Mouse (Mus musculus): Measurements from ENCODE around the gene Mib2. TPM values are rescaled to one million over a fixed set of nuclear protein-coding genes. Genes with fewer than 3 reads are reported as not detected.
"Not testable (repeated sequence)": the region's sequence is repeated elsewhere in the genome, so short reads cannot be mapped to it uniquely, and the experiment has no call there.

The Mib2 gene
- total and polyA plus RNA-seq, 3 experiments: 19.0 to 66.5 (median 23.6) TPM

DNA sequence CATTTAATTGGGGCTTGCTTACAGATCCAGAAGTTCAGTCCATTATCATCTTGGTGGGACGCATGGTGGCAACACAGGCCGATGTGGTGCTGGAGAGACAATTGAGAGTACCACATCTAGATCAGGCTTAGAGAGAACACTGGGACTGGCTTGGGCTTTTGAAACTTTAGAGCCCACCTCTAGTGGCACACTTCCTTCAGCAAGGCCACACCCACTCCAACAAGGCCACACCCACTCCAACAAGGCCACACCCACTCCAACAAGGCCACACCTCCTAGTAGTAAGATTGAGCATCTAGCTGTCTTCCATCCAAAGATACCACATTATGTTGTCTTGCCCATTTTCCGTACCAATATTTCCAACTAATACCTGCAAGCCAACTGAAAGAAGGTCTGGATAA, 23.4 kb upstream of the Mib2 start:
- no peak for DNase-seq (ENCODE audit: extremely low read depth)
- Histone ChIP-seq H3K4me1 (ENCODE audit: control insufficient read depth in 1 of 2, insufficient read depth in 2 of 2) (peaks cover 24 to 52% of the 10 kb centered on the region in 2 experiments), H3K27me3 (replicated peaks) (peaks cover 26% of the 10 kb centered on the region), H3K27ac (ENCODE audit: insufficient read depth, low read depth) (no peak overlapping the region), H3K4me2 (ENCODE audit: insufficient read depth, low read depth, poor library complexity, severe bottlenecking) (no peak overlapping the region), H3K9me3 (replicated peaks; ENCODE audit: low read length) (peaks cover 3% of the 10 kb centered on the region), H3K79me2 (replicated peaks; ENCODE audit: control insufficient read depth, extremely low read depth, insufficient read depth, poor library complexity, severe bottlenecking) (no peaks in the 10 kb centered on the region), H3K36me3 (replicated peaks in 1 of 2; ENCODE audit: control insufficient read depth in 1 of 2, insufficient read depth in 1 of 2, low read length in 1 of 2) (no peaks in the 10 kb centered on the region), H3K9ac (ENCODE audit: insufficient read depth, low read depth) (no peak overlapping the region), H3K4me3 (replicated peaks in 1 of 3; ENCODE audit: low read depth in 2 of 3, low read length in 2 of 3, poor library complexity in 1 of 3) (no peak overlapping the region)
- TF ChIP-seq JUN (IDR thresholded peaks at IDR 0.05; ENCODE audit: insufficient read depth, low read depth, low read length): no peak
- no peak for TF ChIP-seq MXI1 (IDR thresholded peaks at IDR 0.05; ENCODE audit: low read depth, low read length)
- no peak for TF ChIP-seq KAT2A (IDR thresholded peaks at IDR 0.05; ENCODE audit: insufficient replicate concordance, low read length)
- in situ Hi-C loops (cut with MboI; ENCODE audit: low pct_ligation_motif_present, low pct_unique_long_range_greater_than_20kb, low sequenced_read_pairs) (loop anchor here (10.0 kb wide), 1 partner anchor 208 kb away; no protein-coding TSS in a partner anchor), dilution Hi-C loops (cut with MboI; ENCODE audit: extremely low pct_ligation_motif_present, extremely low pct_unique_long_range_greater_than_20kb, low sequenced_read_pairs) (no loop called here)

GRCm38 (mm10) chr4:155690571-155691375, 21.8 kb upstream of the Mib2 start:
- DNase-seq (ENCODE audit: extremely low read depth): no peak
- dilution Hi-C loops (cut with MboI; ENCODE audit: extremely low pct_ligation_motif_present, extremely low pct_unique_long_range_greater_than_20kb, low sequenced_read_pairs): no loop called here
- Histone ChIP-seq H3K9ac (ENCODE audit: insufficient read depth, low read depth) (no peak overlapping the region), H3K9me3 (replicated peaks; ENCODE audit: low read length) (peaks cover 3% of the 10 kb centered on the region), H3K4me3 (replicated peaks in 1 of 3; ENCODE audit: low read depth in 2 of 3, low read length in 2 of 3, poor library complexity in 1 of 3) (no peak overlapping the region), H3K4me2 (ENCODE audit: insufficient read depth, low read depth, poor library complexity, severe bottlenecking) (no peak overlapping the region), H3K4me1 (ENCODE audit: control insufficient read depth in 1 of 2, insufficient read depth in 2 of 2) (peaks cover 17 to 48% of the 10 kb centered on the region in 2 experiments), H3K27me3 (replicated peaks) (peaks cover 26% of the 10 kb centered on the region), H3K36me3 (replicated peaks in 1 of 2; ENCODE audit: control insufficient read depth in 1 of 2, insufficient read depth in 1 of 2, low read length in 1 of 2) (no peaks in the 10 kb centered on the region), H3K27ac (ENCODE audit: insufficient read depth, low read depth) (no peak overlapping the region), H3K79me2 (replicated peaks; ENCODE audit: control insufficient read depth, extremely low read depth, insufficient read depth, poor library complexity, severe bottlenecking) (no peaks in the 10 kb centered on the region)
- TF ChIP-seq EP300 (IDR thresholded peaks at IDR 0.05; ENCODE audit: low read length) (no peak), MAFK (IDR thresholded peaks at IDR 0.05; ENCODE audit: insufficient replicate concordance, low read length) (no peak), CHD1 (IDR thresholded peaks at IDR 0.05; ENCODE audit: low read depth, low read length) (no peak)
- in situ Hi-C loops (cut with MboI; ENCODE audit: low pct_ligation_motif_present, low pct_unique_long_range_greater_than_20kb, low sequenced_read_pairs): loop anchor here (10.0 kb wide), 1 partner anchor 206 kb away; no protein-coding TSS in a partner anchor

GRCm38 (mm10) chr4:155687764-155688163, 18.8 kb upstream of the Mib2 start:
- H3K4me1 ChIP-seq (ENCODE audit: control insufficient read depth in 1 of 2, insufficient read depth in 2 of 2): peaks cover 10 to 32% of the 10 kb centered on the region in 2 experiments; a peak in 3 of 4 replicates
- H3K9me3 ChIP-seq (replicated peaks; ENCODE audit: low read length); dilution Hi-C loops (cut with MboI; ENCODE audit: extremely low pct_ligation_motif_present, extremely low pct_unique_long_range_greater_than_20kb, low sequenced_read_pairs); H3K36me3 ChIP-seq (replicated peaks in 1 of 2; ENCODE audit: control insufficient read depth in 1 of 2, insufficient read depth in 1 of 2, low read length in 1 of 2); H3K27me3 ChIP-seq (replicated peaks); H3K4me2 ChIP-seq (ENCODE audit: insufficient read depth, low read depth, poor library complexity, severe bottlenecking); in situ Hi-C loops (cut with MboI; ENCODE audit: low pct_ligation_motif_present, low pct_unique_long_range_greater_than_20kb, low sequenced_read_pairs); DNase-seq (ENCODE audit: extremely low read depth); H3K27ac ChIP-seq (ENCODE audit: insufficient read depth, low read depth); H3K9ac ChIP-seq (ENCODE audit: insufficient read depth, low read depth); H3K79me2 ChIP-seq (replicated peaks; ENCODE audit: control insufficient read depth, extremely low read depth, insufficient read depth, poor library complexity, severe bottlenecking); H3K4me3 ChIP-seq (replicated peaks in 1 of 3; ENCODE audit: low read depth in 2 of 3, low read length in 2 of 3, poor library complexity in 1 of 3): not testable (repeated sequence)

All from CH12.LX (cell line).